Comparison of ENCODE assay signal across 20 mouse cellular contexts in genomic region chr14:37163277-37163956, GRCm38 (mm10). TPM values are rescaled to one million over a fixed set of nuclear protein-coding genes. Genes with fewer than 3 reads are reported as not detected.
DNase-seq lines count a peak whose midpoint lies in the region; ATAC-seq and TF ChIP-seq lines count a peak whose summit lies in the region.
"Had no signal": no experiment of that assay in that cellular context is flagged by ENCODE, and none has a peak within 500 bp of the region (broad histone marks: within the 10 kb centered on the region; RNA-seq: fewer than 3 reads in every experiment).

No protein-coding gene starts in this region.

- TF ChIP-seq RAD21 in MEL (IDR thresholded peaks at IDR 0.05; ENCODE audit: low read depth, low read length): no peak

- DNase-seq in MEL (ENCODE audit: low read depth, low spot score) (peak; percentile 81), adipocyte (ENCODE audit: low spot score) (peak; percentile 12)
- peak; percentile 36 for DNase-seq in liver, postnatal 0 days
- no peak for DNase-seq in yolk sac, embryonic 10.5 days (ENCODE audit: low spot score)
- no peak for DNase-seq in heart, adult 9 months (ENCODE audit: low spot score in 2 of 2)
- DNase-seq: cerebellum, adult 11 months; cerebellum, postnatal 14 days; gastrocnemius, adult 2 months; heart, adult 11 months; heart, postnatal 10 days; thymus, postnatal 4 days had no signal

- H3K9me3 ChIP-seq in MEL (replicated peaks; ENCODE audit: insufficient read depth, low read length): no peaks in the 10 kb centered on the region
- H3K9me3 ChIP-seq in intestine, embryonic 16.5 days (ENCODE audit: control insufficient read depth, low read length): no peaks in the 10 kb centered on the region
- 0 out of 2 replicates have a peak, but pooled peaks cover 2% of the 10 kb centered on the region for H3K9me3 ChIP-seq in liver, postnatal 0 days (ENCODE audit: low read length)
- H3K9me3 ChIP-seq in forebrain, embryonic 13.5 days (replicated peaks): no peaks in the 10 kb centered on the region
- H3K9me3 ChIP-seq: midbrain, embryonic 15.5 days had no signal

- 69% methylated on average over 4 of the region's 4 CpGs for WGBS in intestine, embryonic 16.5 days
- 53% methylated on average over 4 of the region's 4 CpGs for WGBS in liver, postnatal 0 days (ENCODE audit: insufficient replicate concordance)
- WGBS in forebrain, embryonic 13.5 days: 83% methylated on average over 4 of the region's 4 CpGs

- no peak for TF ChIP-seq POLR2A in MEL (IDR thresholded peaks at IDR 0.05; ENCODE audit: control insufficient read depth in 1 of 2, insufficient read depth in 1 of 2, low read depth in 1 of 2, low read length in 2 of 2, poor library complexity in 1 of 2)

- ATAC-seq in intestine, embryonic 16.5 days: peak; percentile 50; the same call in 1 of the 2 replicates
- peak; percentile 96 for ATAC-seq in liver, postnatal 0 days
- ATAC-seq in forebrain, embryonic 13.5 days: no peak
- ATAC-seq: inflammation-experienced regulatory T-cells, adult 6 months; midbrain, embryonic 15.5 days had no signal

- TF ChIP-seq CTCF in MEL (IDR thresholded peaks at IDR 0.05 in 2 of 3, conservative IDR thresholded peaks at IDR 0.05 in 1 of 3; ENCODE audit: control insufficient read depth in 1 of 3, insufficient read depth in 1 of 3, low read depth in 2 of 3, low read length in 3 of 3, poor library complexity in 1 of 3, severe bottlenecking in 1 of 3): no peak
- no peak for TF ChIP-seq CTCF in liver, postnatal 0 days (IDR thresholded peaks at IDR 0.05; ENCODE audit: low read depth)

- H3K36me3 ChIP-seq in MEL (ENCODE audit: control insufficient read depth in 1 of 2, insufficient read depth in 2 of 2, low read length in 2 of 2): peaks cover 0 to 19% of the 10 kb centered on the region in 2 experiments; a peak in 2 of 4 replicates
- H3K36me3 ChIP-seq in intestine, embryonic 16.5 days (ENCODE audit: control insufficient read depth, insufficient read depth, low read length): no peaks in the 10 kb centered on the region
- no peaks in the 10 kb centered on the region for H3K36me3 ChIP-seq in liver, postnatal 0 days (replicated peaks; ENCODE audit: insufficient read depth, low read length)
- H3K36me3 ChIP-seq in forebrain, embryonic 13.5 days (ENCODE audit: poor library complexity, severe bottlenecking): no peaks in the 10 kb centered on the region
- H3K36me3 ChIP-seq: embryonic facial prominence, embryonic 10.5 days; hindbrain, embryonic 12.5 days; lung, embryonic 15.5 days; midbrain, embryonic 15.5 days had no signal

- TF ChIP-seq EP300 in MEL (IDR thresholded peaks at IDR 0.05; ENCODE audit: low read depth in 1 of 2, low read length in 2 of 2): peak; percentile 36 to 77
- peak; percentile 72 for TF ChIP-seq EP300 in liver, postnatal 0 days (IDR thresholded peaks at IDR 0.05; ENCODE audit: low read depth)

- no peak overlapping the region for H3K4me2 ChIP-seq in intestine, embryonic 16.5 days (ENCODE audit: low read depth, low read length)
- H3K4me2 ChIP-seq in liver, postnatal 0 days (ENCODE audit: low read depth, low read length): peak overlapping the region; percentile 29; the same call in 1 of the 2 replicates
- no peak overlapping the region for H3K4me2 ChIP-seq in forebrain, embryonic 13.5 days
- H3K4me2 ChIP-seq: hindbrain, embryonic 12.5 days; lung, embryonic 15.5 days; midbrain, embryonic 15.5 days had no signal

- H3K4me1 ChIP-seq in MEL (ENCODE audit: control insufficient read depth in 1 of 2, insufficient read depth in 2 of 2, low read length in 2 of 2): peaks cover 10 to 15% of the 10 kb centered on the region in 2 experiments
- no peaks in the 10 kb centered on the region for H3K4me1 ChIP-seq in intestine, embryonic 16.5 days (ENCODE audit: control insufficient read depth, insufficient read depth, low read length)
- H3K4me1 ChIP-seq in liver, postnatal 0 days (ENCODE audit: insufficient read depth): peaks cover 5% of the 10 kb centered on the region; the same call in 1 of the 2 replicates
- H3K4me1 ChIP-seq in forebrain, embryonic 13.5 days: no peaks in the 10 kb centered on the region
- H3K4me1 ChIP-seq: embryonic facial prominence, embryonic 10.5 days; hindbrain, embryonic 12.5 days; lung, embryonic 15.5 days; midbrain, embryonic 15.5 days had no signal

- H3K27me3 ChIP-seq in MEL (ENCODE audit: control insufficient read depth in 1 of 2, insufficient read depth in 2 of 2, low read length in 2 of 2): no peaks in the 10 kb centered on the region
- H3K27me3 ChIP-seq in intestine, embryonic 16.5 days (replicated peaks; ENCODE audit: control insufficient read depth, insufficient read depth, low read length): no peaks in the 10 kb centered on the region
- H3K27me3 ChIP-seq in liver, postnatal 0 days (ENCODE audit: insufficient read depth, low read length): no peaks in the 10 kb centered on the region
- no peaks in the 10 kb centered on the region for H3K27me3 ChIP-seq in forebrain, embryonic 13.5 days
- H3K27me3 ChIP-seq: hindbrain, embryonic 12.5 days; lung, embryonic 15.5 days; midbrain, embryonic 15.5 days had no signal

- H3K4me3 ChIP-seq in MEL (ENCODE audit: control insufficient read depth in 1 of 2, insufficient read depth in 1 of 2, low read depth in 2 of 2, low read length in 2 of 2): peak overlapping the region in 1 of 2 experiments; percentile 42; a peak in 2 of 4 replicates
- H3K4me3 ChIP-seq in intestine, embryonic 16.5 days (ENCODE audit: low read length): no peak overlapping the region
- no peak overlapping the region for H3K4me3 ChIP-seq in liver, postnatal 0 days (ENCODE audit: low read depth, low read length)
- H3K4me3 ChIP-seq in forebrain, embryonic 13.5 days: no peak overlapping the region
- H3K4me3 ChIP-seq: embryonic facial prominence, embryonic 10.5 days; gastrocnemius, adult 2 months; hindbrain, embryonic 12.5 days; layer of hippocampus, adult 2 months; lung, embryonic 15.5 days; midbrain, embryonic 15.5 days had no signal

- peak overlapping the region; percentile 21; the same call in 1 of the 2 replicates for H3K27ac ChIP-seq in MEL (ENCODE audit: control insufficient read depth, low read depth, low read length)
- H3K27ac ChIP-seq in intestine, embryonic 16.5 days (ENCODE audit: low read length): no peak overlapping the region
- peak overlapping the region; percentile 82 for H3K27ac ChIP-seq in liver, postnatal 0 days (ENCODE audit: low read depth)
- no peak overlapping the region for H3K27ac ChIP-seq in forebrain, embryonic 13.5 days
- H3K27ac ChIP-seq: embryonic facial prominence, embryonic 10.5 days; gastrocnemius, adult 2 months; hindbrain, embryonic 12.5 days; layer of hippocampus, adult 2 months; lung, embryonic 15.5 days; macrophage; midbrain, embryonic 15.5 days had no signal

- H3K79me2 ChIP-seq in MEL (ENCODE audit: control insufficient read depth, insufficient read depth, low read length, poor library complexity): no peaks in the 10 kb centered on the region

- no peak overlapping the region for H3K9ac ChIP-seq in MEL (ENCODE audit: control insufficient read depth, low read depth, low read length, poor library complexity, severe bottlenecking)
- no peak overlapping the region for H3K9ac ChIP-seq in intestine, embryonic 16.5 days (ENCODE audit: low read depth, low read length)
- no peak overlapping the region for H3K9ac ChIP-seq in liver, postnatal 0 days (replicated peaks)
- H3K9ac ChIP-seq in forebrain, embryonic 13.5 days: no peak overlapping the region
- H3K9ac ChIP-seq: hindbrain, embryonic 12.5 days; lung, embryonic 15.5 days; midbrain, embryonic 15.5 days had no signal

TF ChIP-seq in MEL, 35 proteins besides CTCF, POLR2A, EP300 and RAD21:
- TF ChIP-seq SIN3A (IDR thresholded peaks at IDR 0.05; ENCODE audit: low read length) (peak; percentile 58), MXI1 (IDR thresholded peaks at IDR 0.05; ENCODE audit: low read depth, low read length) (peak; percentile 68; the same call in 1 of the 2 replicates), GATA1 (IDR thresholded peaks at IDR 0.05; ENCODE audit: low read depth, low read length) (peak; percentile 66), TBP (IDR thresholded peaks at IDR 0.05; ENCODE audit: low read depth, low read length) (peak; percentile 19; the same call in 1 of the 2 replicates), ZNF384 (IDR thresholded peaks at IDR 0.05; ENCODE audit: low read depth, low read length) (no peak), TAL1 (IDR thresholded peaks at IDR 0.05; ENCODE audit: low read length) (peak; percentile 64), TCF12 (IDR thresholded peaks at IDR 0.05; ENCODE audit: low read depth, low read length) (peak; percentile 73), RCOR1 (IDR thresholded peaks at IDR 0.05; ENCODE audit: low read depth, low read length) (no peak), BHLHE40 (IDR thresholded peaks at IDR 0.05; ENCODE audit: borderline replicate concordance, low read depth, low read length) (peak; percentile 68; the same call in 1 of the 2 replicates), ETS1 (IDR thresholded peaks at IDR 0.05; ENCODE audit: low read depth, low read length) (peak; percentile 68)

RNA-seq across cellular contexts. Expression of gene Ghitm, which starts 28.3 kb away (rescaled TPM):
- 138 and 178 TPM in 2 replicates for total RNA-seq in MEL (2012; rRNA removed)
- 100 to 1,000 TPM; 108 to 279 TPM for polyA plus RNA-seq in MEL (2012; ENCODE audit: insufficient read depth in 1 of 2, insufficient read length in 2 of 2, low read depth in 1 of 2, low replicate concordance in 2 of 2, missing spikeins in 1 of 2)
- 332 and 334 TPM in 2 replicates for polyA plus RNA-seq in intestine, embryonic 16.5 days (2015; fragmentation: Nextera tagmentation; extraction: Ambion mirVana)
- 185 and 210 TPM in 2 replicates for polyA plus RNA-seq in liver, postnatal 0 days (2015; fragmentation: Nextera tagmentation; extraction: Ambion mirVana)
- 175 and 183 TPM in 2 replicates for polyA plus RNA-seq in forebrain, embryonic 13.5 days (2015; fragmentation: Nextera tagmentation; extraction: Ambion mirVana)

RNA-seq across cellular contexts. Expression of gene 2610528A11Rik, which starts 49.6 kb away (rescaled TPM):
- not detected in 2 replicates for total RNA-seq in MEL (2012; rRNA removed)
- polyA plus RNA-seq in MEL (2012; ENCODE audit: insufficient read depth in 1 of 2, insufficient read length in 2 of 2, low read depth in 1 of 2, low replicate concordance in 2 of 2, missing spikeins in 1 of 2): under 1 TPM in 1 of 2 experiments, not detected in 1; 0.14 TPM
- polyA plus RNA-seq in intestine, embryonic 16.5 days (2015; fragmentation: Nextera tagmentation; extraction: Ambion mirVana): 77.3 and 81.4 TPM in 2 replicates
- 0.25 and 0.43 TPM in 2 replicates for polyA plus RNA-seq in liver, postnatal 0 days (2015; fragmentation: Nextera tagmentation; extraction: Ambion mirVana)
- polyA plus RNA-seq in forebrain, embryonic 13.5 days (2015; fragmentation: Nextera tagmentation; extraction: Ambion mirVana): 0.26 TPM in 1 of 2 replicates, not detected in the other
- polyA plus RNA-seq: embryonic facial prominence, embryonic 10.5 days; hindbrain, embryonic 12.5 days; inflammation-experienced regulatory T-cells, adult 6 months; midbrain, embryonic 15.5 days had no signal

Comparison
In these comparisons a context has a peak if more than half of its experiments do, and no peak if none do; other contexts are left out.
1. DNase-seq: peak in MEL (single experiment), adipocyte (single experiment) and liver, postnatal 0 days (single experiment); none in yolk sac, embryonic 10.5 days (single experiment) and heart, adult 9 months (0 of 2).
2. H3K27ac ChIP-seq: peak in MEL (single experiment) and liver, postnatal 0 days (single experiment); none in intestine, embryonic 16.5 days (single experiment) and forebrain, embryonic 13.5 days (single experiment).
3. RNA of gene 2610528A11Rik, which starts 49.6 kb away (polyA plus RNA-seq): 77.3 to 81.4 TPM in intestine, embryonic 16.5 days; 0.25 to 0.43 TPM in liver, postnatal 0 days, 0.26 TPM in forebrain, embryonic 13.5 days and 0.14 TPM in MEL; every median in the first group is over 10 times any median in the second.